Mouse (Mus musculus): ENCODE data around the gene Aktip.

- TF ChIP-seq CTCF (IDR thresholded peaks at IDR 0.05; ENCODE audit: borderline replicate concordance, insufficient read depth, low read length) = no peak
- TF ChIP-seq POLR2A (IDR thresholded peaks at IDR 0.05; ENCODE audit: low read depth, low read length) = no peak
Measured at GRCm38 (mm10) chr8:91117537-91117936, 82.2 kb downstream of the Aktip start.
